Mouse (Mus musculus): ENCODE measurements around the gene 1600015I10Rik. TPM values are rescaled to one million over a fixed set of nuclear protein-coding genes. Genes with fewer than 3 reads are reported as not detected.
"Not testable (repeated sequence)": the region's sequence is repeated elsewhere in the genome, so short reads cannot be mapped to it uniquely, and the experiment has no call there.

The 1600015I10Rik gene
- polyA plus RNA-seq (2017; shearing (Covaris generic)), result not detected

- no peak for ATAC-seq
These were observed at the start of gene 1600015I10Rik for GRCm38 (mm10) chr6:48929595-48929994. 1600015I10Rik (plus strand) TSS chr6:48929895.

DNA sequence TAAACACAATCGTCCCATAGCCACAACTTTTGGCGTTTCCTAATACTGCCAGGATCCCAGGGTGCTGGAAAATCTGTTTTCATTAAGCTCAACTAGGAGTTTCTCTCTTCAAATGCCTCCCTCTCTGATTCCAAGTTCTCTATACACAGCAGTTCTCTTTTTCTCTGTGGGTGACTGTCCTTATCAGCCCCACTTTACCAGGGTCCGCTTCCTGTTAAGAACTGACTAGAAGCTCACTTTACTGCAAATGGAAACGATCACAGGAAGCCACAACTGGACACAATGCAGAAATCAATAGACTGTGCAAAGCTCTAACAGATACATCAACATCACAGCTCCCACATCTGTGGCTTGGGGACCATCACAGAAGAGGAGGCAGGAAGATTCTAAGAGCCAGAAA is 35.5 kb upstream of the 1600015I10Rik start:
- ATAC-seq, result no peak

DNA sequence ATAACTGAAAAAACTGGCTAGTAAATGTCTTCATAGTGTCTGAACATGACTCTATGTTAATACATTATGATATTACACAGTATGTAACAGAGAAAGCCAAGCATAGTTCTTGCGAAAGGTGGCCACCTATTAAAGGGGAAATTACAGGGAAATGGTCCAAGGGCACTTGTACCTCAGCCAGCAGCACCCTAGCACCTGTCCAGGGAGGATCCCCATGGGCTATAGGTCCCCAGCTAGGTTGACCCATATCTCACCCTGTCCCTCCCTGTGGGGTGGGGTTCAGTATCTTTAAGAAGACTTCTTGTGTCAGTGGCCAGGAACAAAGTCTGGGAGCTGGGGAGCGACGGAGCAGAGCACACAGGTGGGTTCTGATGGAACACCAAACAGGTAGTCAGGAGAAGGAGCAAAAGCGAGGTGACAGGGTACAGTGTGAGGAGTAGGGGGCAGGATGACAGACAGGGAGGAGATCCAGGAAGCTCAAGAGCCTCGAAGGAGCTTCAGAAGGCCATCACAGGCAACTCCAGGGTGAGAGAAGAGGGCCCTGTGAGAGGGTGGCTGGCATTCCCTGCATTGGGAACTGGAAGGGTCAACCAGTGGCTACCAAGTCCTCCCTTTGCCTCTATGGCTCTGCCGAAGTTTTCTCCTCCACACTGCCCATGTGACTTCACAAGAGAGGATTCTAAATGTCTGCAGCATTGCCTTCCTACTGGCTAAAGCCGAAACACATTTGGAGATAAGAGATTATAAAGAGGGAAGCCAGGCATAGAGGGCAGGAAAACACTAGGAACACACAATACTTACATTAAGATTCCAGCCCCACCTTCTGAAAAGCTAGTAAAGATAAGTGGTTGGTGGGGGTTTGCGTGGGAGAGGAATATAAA is 34.5 kb upstream of the 1600015I10Rik start:
- ATAC-seq, result no peak

DNA sequence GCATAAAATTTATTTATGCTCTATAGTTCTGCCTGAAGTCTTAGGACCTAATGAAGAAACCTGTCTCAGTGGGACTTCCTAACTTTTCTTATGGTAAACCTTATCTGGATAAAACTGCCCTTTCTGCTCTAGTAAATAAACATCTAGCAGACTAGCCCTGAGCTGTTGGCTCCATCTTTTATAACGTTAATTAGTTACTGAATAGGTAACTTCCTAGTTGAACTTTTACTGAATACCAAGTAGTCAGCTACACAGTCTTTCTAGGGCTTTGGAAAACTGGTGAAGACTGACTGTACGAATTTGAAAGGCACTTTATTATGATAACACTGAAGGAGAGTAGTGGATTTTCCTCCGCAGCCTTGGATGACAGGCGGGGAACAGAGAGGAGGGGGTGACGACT is 33.8 kb upstream of the 1600015I10Rik start:
- ATAC-seq, result no peak

DNA sequence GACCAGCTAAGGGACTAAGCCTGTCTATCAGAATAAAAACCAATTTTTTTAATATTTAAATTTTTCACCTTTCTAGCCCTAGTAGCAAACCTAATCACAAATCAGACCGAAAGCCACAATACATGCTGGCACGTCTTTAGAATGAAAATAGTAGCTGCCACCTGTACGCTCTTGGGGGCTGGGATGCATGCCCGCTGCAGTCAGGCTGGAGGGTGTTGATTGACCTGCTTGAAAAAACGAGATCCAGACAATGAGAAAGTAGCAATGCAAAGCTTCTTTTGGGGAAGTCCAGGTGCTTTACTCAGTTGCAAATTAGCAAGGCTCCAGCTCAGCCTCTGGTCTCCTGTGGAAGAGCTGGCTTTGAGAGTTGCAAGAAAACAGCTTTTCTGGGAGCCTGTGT is 32.7 kb upstream of the 1600015I10Rik start:
- no peak for ATAC-seq

GRCm38 (mm10) chr6:48901316-48901715 is 28.4 kb upstream of the 1600015I10Rik start:
- ATAC-seq, result not testable (repeated sequence)

DNA sequence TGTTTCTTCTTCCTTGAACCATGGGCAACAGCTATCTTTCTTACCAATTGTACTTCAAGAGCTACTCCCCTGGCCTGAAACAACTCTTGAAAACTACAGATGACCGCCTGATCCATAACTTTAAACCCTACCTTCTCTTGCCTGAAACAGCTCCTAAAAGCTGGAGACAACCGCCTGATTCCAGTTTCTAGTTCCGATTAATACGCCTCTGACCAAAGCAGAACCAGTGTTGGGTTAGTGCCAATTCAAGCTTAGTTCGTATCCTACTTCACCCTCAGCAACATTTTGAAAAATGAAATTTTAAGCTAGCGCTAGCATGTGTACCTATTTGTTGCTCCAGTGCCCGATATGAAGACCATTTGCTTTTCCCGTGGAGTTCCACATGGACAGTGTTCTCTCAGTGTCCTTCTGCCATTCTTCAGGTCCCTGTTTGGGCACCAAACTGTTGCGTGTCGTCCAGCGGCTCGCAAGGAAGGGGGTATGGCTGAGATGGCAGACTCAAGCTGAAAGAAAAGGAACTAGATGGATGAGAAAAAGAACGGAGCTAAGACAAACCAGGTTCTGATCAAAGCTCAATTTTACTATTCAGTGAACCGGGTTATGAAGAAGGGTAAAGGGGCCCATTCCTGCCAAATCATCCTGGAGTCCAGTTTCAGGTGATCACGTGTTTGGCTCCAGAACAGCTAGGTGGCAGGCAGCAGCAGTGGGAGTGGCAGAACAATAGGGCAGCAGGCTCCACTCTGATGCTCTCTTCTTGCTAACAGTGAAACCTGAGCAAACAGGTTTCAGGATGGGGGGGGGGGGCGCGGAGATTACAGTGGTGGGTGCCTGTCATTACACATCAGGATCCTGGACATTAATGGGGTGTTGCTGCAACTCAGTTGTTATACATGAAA is 26.9 kb upstream of the 1600015I10Rik start:
- no peak for ATAC-seq

GRCm38 (mm10) chr6:48903437-48903836 is 26.3 kb upstream of the 1600015I10Rik start:
- no peak for ATAC-seq

DNA sequence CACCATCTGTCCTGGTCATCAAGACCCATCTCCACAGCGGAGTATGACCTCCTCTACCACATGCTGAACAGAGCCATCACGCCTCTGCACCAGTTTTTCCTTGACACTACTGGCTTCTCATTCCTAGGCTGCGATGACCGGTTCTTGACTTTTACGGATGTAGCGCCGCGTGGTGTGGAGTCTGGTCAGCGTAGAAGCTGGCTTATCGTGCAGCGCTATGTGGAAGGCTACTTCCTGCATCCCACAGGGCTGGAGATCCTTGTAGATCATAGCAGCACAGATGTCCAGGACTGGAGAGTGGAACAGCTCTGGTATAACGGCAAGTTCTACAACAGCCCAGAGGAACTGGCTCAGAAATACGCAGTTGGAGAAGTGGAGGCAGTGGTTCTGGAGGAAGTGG is 24.1 kb upstream of the 1600015I10Rik start:
- ATAC-seq, result no peak

GRCm38 (mm10) chr6:48906371-48906770 is 23.3 kb upstream of the 1600015I10Rik start:
- ATAC-seq, result no peak

- no peak for ATAC-seq
These were observed 20.5 kb upstream of the 1600015I10Rik start for GRCm38 (mm10) chr6:48909229-48909628.

DNA sequence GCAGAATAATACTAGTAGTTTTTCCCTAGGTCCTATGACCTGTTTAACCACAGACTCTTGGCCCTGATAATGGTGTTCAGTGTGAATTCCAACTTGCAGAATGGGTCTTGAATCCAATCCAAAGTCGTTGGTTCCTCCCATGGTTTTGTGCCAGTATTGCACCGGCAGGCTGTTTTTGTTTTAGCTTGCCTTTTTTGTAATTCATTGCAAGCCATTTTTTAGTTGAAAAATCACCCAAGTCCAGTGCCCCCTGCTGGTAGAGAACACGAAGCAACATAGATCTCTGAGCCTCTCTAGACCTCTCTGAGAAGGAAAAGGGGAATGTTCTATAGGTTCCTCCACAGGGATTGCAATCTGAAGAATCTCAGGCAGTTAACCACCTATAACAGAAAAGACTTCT is 17.7 kb upstream of the 1600015I10Rik start:
- ATAC-seq, result no peak

- ATAC-seq, result no peak
These were observed 16.1 kb upstream of the 1600015I10Rik start for GRCm38 (mm10) chr6:48913587-48913986.

DNA sequence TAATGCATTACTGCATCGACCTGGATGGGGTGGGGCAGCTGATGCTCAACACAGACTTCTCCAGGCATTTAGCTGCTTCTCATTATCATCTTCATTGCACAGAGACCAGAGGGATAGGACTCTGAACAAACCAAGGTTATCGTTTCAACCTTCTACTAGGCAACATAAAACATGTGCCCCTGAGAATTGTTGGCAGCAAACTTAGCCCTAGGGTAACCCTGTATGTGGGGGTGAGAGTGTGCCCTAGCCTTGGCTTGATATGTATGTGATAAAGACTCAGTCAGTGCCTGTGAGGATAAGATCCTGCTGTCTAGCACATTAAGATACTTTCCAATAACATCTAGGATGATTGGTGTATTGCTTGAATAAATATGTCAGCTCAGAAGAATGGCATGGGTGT is 19.9 kb downstream of the 1600015I10Rik start:
- no peak for ATAC-seq

DNA sequence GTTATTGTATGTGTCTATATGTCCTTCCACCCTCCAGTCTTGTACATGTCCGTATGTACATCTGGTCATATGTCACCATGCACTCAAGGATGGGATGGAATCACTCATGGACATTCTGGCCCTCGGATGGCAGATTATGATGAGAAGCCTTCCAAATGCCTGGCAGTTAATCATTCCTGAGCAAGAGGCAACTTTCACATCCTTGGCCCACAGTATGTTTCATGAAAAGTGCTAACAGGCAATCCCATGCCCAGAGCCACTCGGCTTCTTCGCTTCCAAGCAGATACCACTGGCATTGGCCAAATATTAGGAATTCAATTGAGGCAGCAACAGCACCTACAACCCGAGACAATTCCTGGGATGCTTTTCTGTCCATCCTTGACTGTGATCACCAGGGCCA is 21.0 kb downstream of the 1600015I10Rik start:
- no peak for ATAC-seq

DNA sequence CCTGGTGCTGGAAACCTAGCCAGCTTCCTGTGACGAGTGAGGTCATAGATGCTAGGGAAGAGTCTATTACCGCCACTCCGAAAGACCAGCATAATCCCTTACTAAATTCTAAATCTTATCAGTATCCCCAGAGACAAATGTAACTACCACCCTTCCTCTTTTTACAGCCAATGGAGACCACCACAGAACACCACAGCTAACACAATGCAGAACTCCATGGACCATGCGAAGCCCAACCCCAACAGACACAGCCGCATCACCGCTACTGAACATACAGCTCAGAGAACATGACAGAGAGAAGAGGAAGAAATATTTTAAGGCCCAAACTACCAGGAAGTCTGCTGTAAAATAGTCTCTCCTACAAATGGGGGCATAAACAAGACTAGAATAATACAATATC is 21.9 kb downstream of the 1600015I10Rik start:
- no peak for ATAC-seq

DNA sequence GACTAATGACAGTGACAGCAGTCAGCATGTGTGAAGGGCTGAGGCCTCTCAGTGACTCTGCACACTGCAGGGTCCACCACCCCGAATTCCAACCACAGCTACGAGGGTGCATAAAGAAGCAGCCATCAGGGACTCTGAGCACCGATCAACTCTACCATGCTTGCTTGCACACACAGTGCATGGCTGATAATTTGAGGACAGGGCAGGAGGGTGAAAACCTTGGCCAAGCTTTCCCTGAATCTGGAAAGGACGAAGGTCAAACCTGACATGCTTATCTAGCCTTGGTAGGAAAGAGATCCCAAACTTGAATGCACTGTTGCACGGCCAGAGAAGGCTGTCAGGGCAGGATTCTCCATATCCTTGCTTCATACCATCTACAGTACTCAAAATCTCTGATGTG is 23.5 kb downstream of the 1600015I10Rik start:
- ATAC-seq, result no peak

GRCm38 (mm10) chr6:48954211-48954610 is 24.5 kb downstream of the 1600015I10Rik start:
- no peak for ATAC-seq

- no peak for ATAC-seq
These were observed 25.3 kb downstream of the 1600015I10Rik start for GRCm38 (mm10) chr6:48954946-48955345.

- ATAC-seq, result no peak
These were observed 27.1 kb downstream of the 1600015I10Rik start for GRCm38 (mm10) chr6:48956785-48957184.

DNA sequence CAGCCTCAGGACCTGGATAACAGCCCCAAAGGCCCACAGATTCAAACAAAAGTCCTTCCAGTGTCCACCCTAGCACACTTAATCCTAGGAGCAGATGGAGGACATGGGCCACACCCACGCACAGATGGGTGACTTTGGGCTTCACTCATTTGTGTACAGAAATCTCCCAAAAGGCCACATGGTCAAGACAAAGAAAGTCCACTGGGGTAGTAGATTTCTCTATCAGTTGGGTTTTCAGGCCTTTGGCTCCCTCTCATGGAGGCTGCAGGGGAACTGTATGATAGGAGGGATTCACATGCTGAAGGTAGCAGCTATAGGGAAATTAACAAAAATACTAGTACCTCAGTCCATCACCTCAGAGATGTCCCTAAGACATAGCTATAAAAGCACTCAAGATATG is 28.4 kb downstream of the 1600015I10Rik start:
- ATAC-seq, result no peak

DNA sequence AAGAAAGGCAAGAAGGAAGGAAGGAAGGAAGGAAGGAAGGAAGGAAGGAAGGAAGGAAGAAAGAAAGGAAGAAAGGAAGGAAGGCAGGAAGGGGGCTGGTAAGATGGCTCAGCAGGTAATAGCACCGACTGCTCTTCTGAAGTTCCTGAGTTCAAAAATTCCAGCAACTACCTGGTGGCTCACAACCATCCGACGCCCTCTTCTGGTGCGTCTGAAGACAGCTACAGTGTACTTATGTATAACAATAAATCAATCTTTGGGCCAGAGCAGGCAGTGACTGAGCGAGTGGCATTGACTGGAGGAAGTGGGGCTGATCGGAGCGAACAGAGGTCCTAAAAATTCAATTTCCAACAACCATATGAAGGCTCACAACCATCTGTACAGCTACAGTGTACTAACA is 29.5 kb downstream of the 1600015I10Rik start:
- not testable (repeated sequence) for ATAC-seq

DNA sequence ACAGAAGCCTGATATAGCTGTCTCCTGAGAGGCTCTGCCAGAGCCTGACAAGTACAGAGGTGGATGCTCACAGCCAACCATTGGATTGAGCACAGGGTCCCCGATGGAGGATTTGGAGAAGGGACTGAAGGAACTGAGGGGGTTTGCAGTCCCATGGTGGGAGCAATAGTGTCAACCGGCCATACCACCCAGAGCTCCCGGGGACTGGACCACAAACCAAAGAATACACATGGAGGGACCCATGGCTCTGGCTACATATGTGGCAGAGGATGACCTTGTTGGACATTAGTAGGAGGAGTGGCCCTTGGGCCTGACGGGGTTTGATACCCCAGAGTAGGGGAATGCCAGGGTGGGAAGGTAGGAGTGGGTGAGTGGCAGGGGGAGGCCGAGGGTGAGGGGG is 37.0 kb downstream of the 1600015I10Rik start:
- ATAC-seq, result not testable (repeated sequence)

GRCm38 (mm10) chr6:48967868-48968267 is 38.2 kb downstream of the 1600015I10Rik start:
- ATAC-seq, result no peak
